Mouse (Mus musculus): ENCODE data around the gene Gm13769.
"Not testable (repeated sequence)": the region's sequence is repeated elsewhere in the genome, so short reads cannot be mapped to it uniquely, and the experiment has no call there.

The Gm13769 gene

DNA sequence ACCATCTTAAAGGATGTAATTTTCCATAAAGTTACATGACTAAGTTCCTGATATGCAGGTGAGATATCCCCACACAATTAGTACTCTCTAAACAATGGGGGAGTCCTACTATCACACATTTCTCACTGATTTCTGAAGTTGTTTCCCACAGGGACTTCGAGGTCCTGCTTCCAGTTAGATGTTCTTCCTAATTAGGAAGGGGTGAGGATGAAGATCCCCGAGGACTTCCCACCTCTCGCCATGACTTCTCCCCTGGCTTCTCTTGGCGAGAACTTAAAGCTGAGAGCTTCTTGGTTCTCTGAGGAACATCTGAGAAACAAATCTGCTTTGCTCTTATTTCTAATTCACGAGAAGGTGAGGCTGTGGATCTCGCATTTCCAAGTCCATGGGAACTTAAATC, at the start of gene Gm13769:
TSS of gene Gm13769 (plus strand) at position 301 of the 400 bp plus-strand sequence.
- DNase-seq = not testable (repeated sequence)

DNA sequence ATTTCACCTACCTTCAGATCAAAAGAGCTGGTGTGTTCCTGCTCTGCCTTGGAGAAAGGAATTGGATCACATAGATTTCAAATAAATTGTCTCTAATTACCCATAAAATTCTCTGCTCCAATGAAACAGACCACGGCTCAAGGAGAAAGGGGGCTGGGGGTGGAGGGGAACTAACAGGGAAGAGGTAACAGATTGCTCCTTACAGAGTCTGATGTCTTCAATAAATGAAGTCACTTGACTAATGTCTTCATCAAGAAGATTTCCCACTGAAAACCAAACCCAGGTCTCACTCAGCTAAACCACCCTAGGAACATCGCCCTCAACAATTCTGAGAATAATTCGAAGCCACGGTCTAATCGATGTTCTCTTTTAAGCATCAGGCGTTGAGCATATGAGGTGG, 29.3 kb upstream of the Gm13769 start, which contains the start of gene Olfr1272:
TSS of gene Olfr1272 (minus strand) at position 101 of the 400 bp plus-strand sequence.
- DNase-seq = no peak

DNA sequence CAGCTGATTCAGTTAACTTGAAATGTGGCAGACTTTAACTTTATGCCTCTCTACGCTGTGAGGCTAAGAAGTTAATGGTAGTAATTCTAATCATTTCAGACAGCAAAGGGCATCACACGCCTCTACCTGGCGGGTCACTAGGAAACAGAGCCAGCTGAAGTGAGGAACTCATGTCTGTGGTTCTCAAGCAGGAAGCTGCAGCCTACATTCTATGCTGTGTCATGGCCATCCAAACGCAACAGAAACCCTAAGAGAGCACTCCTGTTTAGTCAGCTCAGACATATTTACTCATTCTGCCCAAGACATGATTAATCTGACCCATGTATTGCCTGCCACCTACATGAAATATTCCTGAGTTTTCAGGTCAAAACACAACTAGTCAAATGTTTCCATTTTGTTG, 24.7 kb downstream of the Gm13769 start:
- DNase-seq = not testable (repeated sequence)

DNA sequence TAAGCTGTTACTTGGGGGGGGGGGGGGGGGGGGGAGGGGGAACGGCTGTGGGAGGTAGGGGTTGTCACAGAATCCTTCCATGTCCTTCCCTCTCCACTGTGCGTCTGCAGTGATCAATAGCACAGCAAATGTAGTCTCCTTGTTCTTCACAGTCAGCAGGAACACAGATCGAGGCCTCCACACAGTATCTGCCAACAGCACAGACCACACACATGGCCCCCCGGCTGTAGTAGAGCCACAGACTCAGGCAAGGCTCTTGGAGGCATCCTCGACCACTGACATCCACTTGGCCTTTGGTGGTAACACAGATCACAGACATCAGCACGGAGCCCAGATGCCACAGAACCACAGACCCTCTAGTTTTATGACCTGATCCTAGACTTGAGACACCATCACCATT, 29.0 kb downstream of the Gm13769 start:
- DNase-seq = not testable (repeated sequence)

DNA sequence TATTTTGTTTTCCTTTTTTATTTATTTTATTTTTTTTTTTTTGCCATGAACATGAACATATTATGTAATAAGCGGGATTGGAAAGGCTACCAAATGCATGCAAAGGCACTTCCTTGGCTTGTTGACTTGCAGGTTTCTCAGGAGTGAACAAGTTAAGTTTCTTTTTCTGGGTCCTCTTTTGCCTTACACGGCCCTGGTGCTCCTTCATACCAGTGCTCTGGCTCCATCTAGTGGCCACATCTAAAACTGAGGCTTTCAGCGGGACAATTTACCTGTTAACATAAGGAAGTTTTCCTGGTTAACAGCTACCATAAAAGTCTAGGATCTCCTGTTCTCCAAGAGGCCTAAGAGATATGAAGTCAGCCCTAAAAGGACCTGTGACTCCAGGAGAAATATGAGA, 29.5 kb downstream of the Gm13769 start:
- not testable (repeated sequence) for DNase-seq

DNA sequence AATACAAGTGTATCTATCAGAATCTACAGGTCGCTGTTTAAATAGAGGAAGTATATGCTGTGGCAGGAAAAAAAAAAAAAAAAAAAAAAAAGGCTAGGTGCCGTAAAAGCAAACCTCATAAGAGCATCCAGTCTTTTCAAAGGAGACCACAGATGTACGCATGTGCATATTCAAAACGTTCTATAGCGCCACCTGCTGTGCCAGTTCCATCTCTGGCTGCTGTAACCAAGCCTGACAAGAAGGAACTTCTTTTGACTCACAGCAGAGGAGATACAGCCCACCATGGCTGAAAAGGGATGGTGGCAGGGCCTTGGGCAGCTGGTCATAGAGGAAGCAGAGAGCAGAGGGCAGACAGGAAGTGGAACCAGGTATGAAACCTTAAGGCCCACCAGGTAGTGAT, 37.2 kb downstream of the Gm13769 start:
- DNase-seq = not testable (repeated sequence)

DNA sequence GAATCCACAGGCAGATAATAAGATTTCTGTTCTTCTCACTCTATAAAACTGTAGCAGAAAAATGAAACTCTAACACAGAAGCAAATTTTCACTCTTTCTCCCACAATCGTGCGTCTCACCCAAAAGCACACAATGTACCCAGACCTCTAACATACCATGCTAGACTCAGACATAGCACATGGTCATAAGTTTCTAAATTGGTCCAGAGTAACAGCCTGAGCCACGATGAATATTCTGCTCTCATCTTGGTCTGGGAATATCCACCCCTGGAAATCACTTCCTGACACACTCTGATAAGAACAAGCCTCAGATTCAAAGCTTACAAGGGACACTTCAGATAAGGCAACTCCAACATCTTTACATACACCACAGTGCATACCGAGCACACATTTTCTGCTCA, 38.2 kb downstream of the Gm13769 start:
- not testable (repeated sequence) for DNase-seq
